Comparison of ENCODE assay signal across 25 mouse cellular contexts in genomic region chr1:93811495-93812039, GRCm38 (mm10). TPM values are rescaled to one million over a fixed set of nuclear protein-coding genes. Genes with fewer than 3 reads are reported as not detected.
DNase-seq lines count a peak whose midpoint lies in the region; ATAC-seq and TF ChIP-seq lines count a peak whose summit lies in the region.
"Had no signal": no experiment of that assay in that cellular context is flagged by ENCODE, and none has a peak within 500 bp of the region (broad histone marks: within the 10 kb centered on the region; RNA-seq: fewer than 3 reads in every experiment).

No protein-coding gene starts in this region.

- TF ChIP-seq POLR2A in heart, adult 2 months (IDR thresholded peaks at IDR 0.05; ENCODE audit: insufficient read depth, low read depth, low read length), result no peak

- WGBS in heart, adult 2 months, result 75% methylated on average over 8 of the region's 8 CpGs
- 86% methylated on average over 8 of the region's 8 CpGs for WGBS in heart, embryonic 10.5 days

- H3K9me3 ChIP-seq in heart, embryonic 10.5 days, result no peaks in the 10 kb centered on the region
- H3K9me3 ChIP-seq: embryonic facial prominence, embryonic 12.5 days; forebrain, embryonic 15.5 days; heart, embryonic 12.5 days; hindbrain, embryonic 10.5 days; intestine, embryonic 15.5 days had no signal

- no peak overlapping the region for H3K4me3 ChIP-seq in heart, adult 2 months
- no peak overlapping the region for H3K4me3 ChIP-seq in heart, embryonic 10.5 days
- H3K4me3 ChIP-seq: embryonic facial prominence, embryonic 12.5 days; forebrain, embryonic 15.5 days; heart, embryonic 12.5 days; hindbrain, embryonic 10.5 days; intestine, embryonic 15.5 days had no signal

- TF ChIP-seq CTCF in heart, adult 2 months (IDR thresholded peaks at IDR 0.05), result no peak

- no peaks in the 10 kb centered on the region for H3K27me3 ChIP-seq in heart, adult 2 months (ENCODE audit: control insufficient read depth, insufficient read depth, low read length)
- H3K27me3 ChIP-seq in heart, embryonic 10.5 days (ENCODE audit: insufficient read depth, poor library complexity, severe bottlenecking), result no peaks in the 10 kb centered on the region
- H3K27me3 ChIP-seq: embryonic facial prominence, embryonic 12.5 days; forebrain, embryonic 15.5 days; heart, embryonic 12.5 days; intestine, embryonic 15.5 days; Patski had no signal

- peaks cover 2% of the 10 kb centered on the region; the same call in 1 of the 2 replicates for H3K79me2 ChIP-seq in heart, adult 2 months (replicated peaks; ENCODE audit: control insufficient read depth, insufficient read depth, low read length)

- DNase-seq in cerebellum, adult 11-12 months, result peak; percentile 55
- DNase-seq in cerebellum, adult 9-11 months, result peak; percentile 57
- DNase-seq in cerebellum, adult 8-10 months, result no peak
- DNase-seq in heart, adult 2 months, result no peak
- no peak for DNase-seq in heart, embryonic 10.5 days (ENCODE audit: low spot score)
- DNase-seq in lung, postnatal 36 days, result no peak
- DNase-seq: adrenal gland, postnatal 14 days; gastrocnemius, postnatal 36 days; heart, adult 18-20 months; kidney, adult 8-10 months had no signal

- no peak for ATAC-seq in cerebellum, adult (ENCODE audit: insufficient number of reproducible peaks, low FRiP score, low TSS enrichment)
- ATAC-seq in granulocyte monocyte progenitor cell, adult 5-6 weeks (replicated peaks; ENCODE audit: poor library complexity, severe bottlenecking), result peak; percentile 33; the same call in 1 of the 2 replicates
- ATAC-seq: activated CD4-positive, CD25-positive, alpha-beta regulatory T cell, adult 4 months; forebrain, embryonic 15.5 days; intestine, embryonic 15.5 days; Patski had no signal

- H3K4me1 ChIP-seq in heart, adult 2 months (ENCODE audit: control insufficient read depth, insufficient read depth, low read length), result no peaks in the 10 kb centered on the region
- H3K4me1 ChIP-seq in heart, embryonic 10.5 days, result no peaks in the 10 kb centered on the region
- H3K4me1 ChIP-seq: embryonic facial prominence, embryonic 12.5 days; forebrain, embryonic 15.5 days; heart, embryonic 12.5 days; hindbrain, embryonic 10.5 days; intestine, embryonic 15.5 days had no signal

- TF ChIP-seq EP300 in heart, adult 2 months (IDR thresholded peaks at IDR 0.05; ENCODE audit: insufficient read depth, low read depth, low read length), result no peak

- no peaks in the 10 kb centered on the region for H3K36me3 ChIP-seq in heart, adult 2 months (ENCODE audit: control insufficient read depth, insufficient read depth, low read length)
- peaks cover 90% of the 10 kb centered on the region for H3K36me3 ChIP-seq in heart, embryonic 10.5 days

- peak overlapping the region; percentile 38 for H3K27ac ChIP-seq in heart, adult 2 months
- no peak overlapping the region for H3K27ac ChIP-seq in heart, embryonic 10.5 days
- H3K27ac ChIP-seq: embryonic facial prominence, embryonic 12.5 days; forebrain, embryonic 15.5 days; hindbrain, embryonic 10.5 days; hindbrain, embryonic 14.5 days; intestine, embryonic 15.5 days had no signal

- no peak overlapping the region for H3K9ac ChIP-seq in heart, adult 2 months (ENCODE audit: low read depth, low read length)
- H3K9ac ChIP-seq: embryonic facial prominence, embryonic 12.5 days; forebrain, embryonic 15.5 days; heart, embryonic 12.5 days; hindbrain, embryonic 14.5 days; intestine, embryonic 15.5 days had no signal

- intact Hi-C loops in heart, adult 2 months (cut with DNase I), result no loop called here

RNA-seq across cellular contexts. Expression of gene Ing5, which starts 7.8 kb away (rescaled TPM):
- 10 to 100 TPM; 13.0 to 15.1 TPM for total RNA-seq in heart, adult 2 months (2021)
- 5.4 and 6.8 TPM in 2 replicates for polyA plus RNA-seq in heart, adult 2 months (2012; rRNA removed)
- 20.3 and 21.1 TPM in 2 replicates for polyA plus RNA-seq in heart, embryonic 10.5 days (2016; fragmentation: Nextera tagmentation; extraction: Ambion mirVana)
- total RNA-seq in granulocyte monocyte progenitor cell, adult 5-6 weeks (2014; fragmentation: Nextera tagmentation), result 9.5 and 19.4 TPM in 2 replicates
- total RNA-seq in granulocyte monocyte progenitor cell, adult 5-6 weeks (2017), result 27.1 and 42.3 TPM in 2 replicates

RNA-seq across cellular contexts. Expression of gene Dtymk, which starts 9.8 kb away (rescaled TPM):
- 10 to 100 TPM; 22.2 to 22.4 TPM for total RNA-seq in heart, adult 2 months (2021)
- polyA plus RNA-seq in heart, adult 2 months (2012; rRNA removed), result 23.6 and 35.4 TPM in 2 replicates
- 214 and 261 TPM in 2 replicates for polyA plus RNA-seq in heart, embryonic 10.5 days (2016; fragmentation: Nextera tagmentation; extraction: Ambion mirVana)
- 238 and 289 TPM in 2 replicates for total RNA-seq in granulocyte monocyte progenitor cell, adult 5-6 weeks (2014; fragmentation: Nextera tagmentation)
- total RNA-seq in granulocyte monocyte progenitor cell, adult 5-6 weeks (2017), result 216 and 239 TPM in 2 replicates

RNA-seq across cellular contexts. Expression of gene D2hgdh, which starts 13.1 kb away (rescaled TPM):
- total RNA-seq in heart, adult 2 months (2021), result 10 to 100 TPM; 32.3 to 35.1 TPM
- 64.1 and 72.6 TPM in 2 replicates for polyA plus RNA-seq in heart, adult 2 months (2012; rRNA removed)
- 14.8 and 18.3 TPM in 2 replicates for polyA plus RNA-seq in heart, embryonic 10.5 days (2016; fragmentation: Nextera tagmentation; extraction: Ambion mirVana)
- total RNA-seq in granulocyte monocyte progenitor cell, adult 5-6 weeks (2014; fragmentation: Nextera tagmentation), result 19.3 and 25.7 TPM in 2 replicates
- total RNA-seq in granulocyte monocyte progenitor cell, adult 5-6 weeks (2017), result 13.8 and 19.9 TPM in 2 replicates

RNA-seq across cellular contexts. Expression of gene Gal3st2, which starts 49.5 kb away (rescaled TPM):
- total RNA-seq in heart, adult 2 months (2021), result under 1 TPM; 0.65 to 0.93 TPM
- 0.09 and 1.0 TPM in 2 replicates for polyA plus RNA-seq in heart, adult 2 months (2012; rRNA removed)
- polyA plus RNA-seq in heart, embryonic 10.5 days (2016; fragmentation: Nextera tagmentation; extraction: Ambion mirVana), result 0.10 TPM in 1 of 2 replicates, not detected in the other
- total RNA-seq in granulocyte monocyte progenitor cell, adult 5-6 weeks (2014; fragmentation: Nextera tagmentation), result not detected in 2 replicates
- total RNA-seq in granulocyte monocyte progenitor cell, adult 5-6 weeks (2017), result not detected in 2 replicates
- total RNA-seq: adrenal gland, adult 18-20 months; adrenal gland, postnatal 14 days; gastrocnemius, adult 18-20 months; gastrocnemius, postnatal 36 days had no signal
- polyA plus RNA-seq: activated CD4-positive, CD25-positive, alpha-beta regulatory T cell, adult 4 months; C2C12; cortical plate, adult 2 months; forebrain, embryonic 11.5 days; forebrain, embryonic 15.5 days; hindbrain, embryonic 10.5 days; hindbrain, embryonic 14.5 days; Patski had no signal

RNA-seq across cellular contexts. Expression of gene Thap4, which starts 56.9 kb away (rescaled TPM):
- 10 to 100 TPM; 75.0 to 80.4 TPM for total RNA-seq in heart, adult 2 months (2021)
- 69.0 and 76.9 TPM in 2 replicates for polyA plus RNA-seq in heart, adult 2 months (2012; rRNA removed)
- polyA plus RNA-seq in heart, embryonic 10.5 days (2016; fragmentation: Nextera tagmentation; extraction: Ambion mirVana), result 42.9 and 56.5 TPM in 2 replicates
- 30.8 and 57.7 TPM in 2 replicates for total RNA-seq in granulocyte monocyte progenitor cell, adult 5-6 weeks (2014; fragmentation: Nextera tagmentation)
- 16.7 and 25.0 TPM in 2 replicates for total RNA-seq in granulocyte monocyte progenitor cell, adult 5-6 weeks (2017)

Comparison
In these comparisons a context has a peak if more than half of its experiments do, and no peak if none do; other contexts are left out.
1. DNase-seq: peak in cerebellum, adult 11-12 months (single experiment) and cerebellum, adult 9-11 months (single experiment); none in cerebellum, adult 8-10 months (single experiment), heart, adult 2 months (0 of 2), heart, embryonic 10.5 days (single experiment) and lung, postnatal 36 days (single experiment).
2. RNA of gene Dtymk, which starts 9.8 kb away (total RNA-seq): 216 to 289 TPM in granulocyte monocyte progenitor cell, adult 5-6 weeks; 22.2 to 22.4 TPM in heart, adult 2 months; every median in the first group is over 4 times any median in the second.